Mouse (Mus musculus) spleen, embryonic (tissue): ENCODE measurements around the gene Pfdn2.

Experiments used
- CTCF ChIA-PET: fragments of 350-600 bp; sonication (Branson Sonifier 250); formaldehyde crosslinking; loops from one replicate; lab custom pipeline; 2022; lab: Charles Lee

Pfdn2 gene

DNA sequence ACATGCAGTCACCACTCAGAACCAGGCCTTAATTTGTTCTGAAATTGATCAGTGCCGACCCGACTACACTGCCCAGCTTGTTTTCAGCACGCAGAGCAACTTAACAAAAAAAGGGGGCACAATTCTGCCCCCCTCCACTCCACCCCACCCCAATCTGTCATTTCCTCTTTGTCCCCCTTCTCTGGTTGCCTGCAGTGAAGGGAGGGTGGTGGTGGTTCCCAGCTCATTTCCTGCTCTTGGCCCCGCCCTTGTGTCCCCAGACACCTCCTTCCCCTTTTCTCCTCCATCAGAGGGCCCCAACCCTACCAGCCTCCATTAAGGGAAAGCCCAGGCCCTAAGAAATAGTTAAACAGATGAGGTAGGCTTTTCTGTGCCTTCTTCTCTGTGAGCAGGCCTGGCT lies 44.6 kb downstream of the Pfdn2 start:
- CTCF ChIA-PET = no interaction called here

DNA sequence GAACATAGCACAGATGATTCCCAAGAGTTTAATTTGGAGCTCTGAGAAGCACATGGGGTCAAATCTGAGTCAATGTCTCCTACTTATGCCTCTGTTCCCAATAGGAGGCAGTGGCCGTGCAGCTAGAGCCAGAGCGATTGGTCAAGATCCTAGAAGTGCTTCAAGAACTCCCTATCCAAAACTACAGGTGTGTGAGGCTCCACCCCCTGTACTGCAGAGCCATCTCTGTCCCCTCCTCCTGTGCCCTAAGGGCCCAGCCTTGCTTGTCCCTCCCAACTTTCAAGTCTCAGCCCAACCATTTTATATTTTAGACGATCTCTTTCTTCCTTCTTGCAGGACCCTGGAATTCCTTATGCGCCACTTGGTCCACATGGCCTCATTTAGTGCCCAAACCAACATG lies 56.4 kb downstream of the Pfdn2 start:
- CTCF ChIA-PET = no interaction called here

DNA sequence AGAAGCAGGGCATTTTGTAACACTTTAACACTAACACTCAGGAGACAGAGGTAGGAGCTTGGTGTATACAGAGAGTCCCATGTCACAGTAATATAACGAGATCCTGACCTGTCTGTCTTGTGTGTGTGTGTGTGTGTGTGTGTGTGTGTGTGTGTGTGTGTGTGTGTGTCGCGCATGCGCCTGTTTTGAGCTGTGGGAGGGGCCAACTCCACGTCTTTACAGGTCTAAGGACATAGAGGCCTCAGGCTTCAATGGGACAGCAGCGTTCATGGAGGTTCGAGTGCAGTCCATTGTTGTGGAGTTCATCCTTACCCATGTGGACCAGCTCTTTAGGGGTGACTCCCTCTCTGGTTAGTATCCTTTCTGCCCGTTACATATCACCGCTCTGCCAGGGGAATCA lies 57.5 kb downstream of the Pfdn2 start:
- CTCF ChIA-PET = no interaction called here

- CTCF ChIA-PET = no interaction called here
Measured at GRCm38 (mm10) chr1:171407263-171407662, 61.8 kb downstream of the Pfdn2 start.
